Mouse (Mus musculus) ES-Bruce4 (cell line): Measurements from ENCODE around the gene 9130230L23Rik. TPM values are rescaled to one million over a fixed set of nuclear protein-coding genes. Genes with fewer than 3 reads are reported as not detected.

ENCODE experiments used
- H3K27ac ChIP-seq: 2 replicates; pipeline ENCODE4 v1.5.1; 2012; ENCODE audit warnings: low read length, inconsistent platforms; ENCODE audit not compliant: insufficient read depth
- H3K27me3 ChIP-seq: 2 replicates; pipeline ENCODE4 v1.6.1; 2012; ENCODE audit warnings: mild to moderate bottlenecking, low read length, inconsistent platforms; ENCODE audit not compliant: control insufficient read depth, poor library complexity, insufficient read depth, severe bottlenecking
- H3K36me3 ChIP-seq: 2 replicates; pipeline ENCODE4 v1.6.1; 2012; ENCODE audit warnings: inconsistent platforms, mild to moderate bottlenecking, low read length, moderate library complexity; ENCODE audit not compliant: control insufficient read depth, poor library complexity, insufficient read depth, severe bottlenecking
- H3K4me1 ChIP-seq: one replicate; pipeline ENCODE4 v1.8.1; 2011; ENCODE audit warnings: low read length; ENCODE audit not compliant: control insufficient read depth, insufficient read depth
- H3K4me3 ChIP-seq: 2 replicates; pipeline ENCODE4 v1.5.1; 2011; ENCODE audit warnings: low read depth, mild to moderate bottlenecking, low read length
- H3K9ac ChIP-seq: 2 replicates; pipeline ENCODE4 v1.6.1; 2012; ENCODE audit warnings: low read depth, mild to moderate bottlenecking, inconsistent platforms; ENCODE audit not compliant: poor library complexity, severe bottlenecking
- H3K9me3 ChIP-seq: replicated peaks from 2 replicates; pipeline ENCODE4 v1.6.1; 2012; ENCODE audit warnings: mild to moderate bottlenecking, low read length, inconsistent platforms; ENCODE audit not compliant: control insufficient read depth, poor library complexity, insufficient read depth, severe bottlenecking
- CTCF ChIP-seq: IDR thresholded peaks from one replicate; pipeline ENCODE4 v1.8.1; 2011; ENCODE audit warnings: low read depth, low read length
- EP300 ChIP-seq: IDR thresholded peaks from 2 replicates; pipeline ENCODE4 v1.6.1; 2011; ENCODE audit warnings: low read depth, low read length; ENCODE audit not compliant: insufficient read depth
- POLR2A ChIP-seq: IDR thresholded peaks from one replicate; pipeline ENCODE4 v1.8.1; 2011; ENCODE audit warnings: low read length; ENCODE audit not compliant: insufficient read depth
- polyA plus RNA-seq: library from polyadenylated mRNA; stranded (reverse); fragments of >200 nt; gene quantifications from 2 replicates; pipeline ENCODE4 v1.2.4, GENCODE M21; 2011; ENCODE audit warnings: low read depth; ENCODE audit not compliant: missing spikeins, insufficient read depth, insufficient read length

9130230L23Rik gene
- polyA plus RNA-seq, 1 experiment = 0.67 TPM

DNA sequence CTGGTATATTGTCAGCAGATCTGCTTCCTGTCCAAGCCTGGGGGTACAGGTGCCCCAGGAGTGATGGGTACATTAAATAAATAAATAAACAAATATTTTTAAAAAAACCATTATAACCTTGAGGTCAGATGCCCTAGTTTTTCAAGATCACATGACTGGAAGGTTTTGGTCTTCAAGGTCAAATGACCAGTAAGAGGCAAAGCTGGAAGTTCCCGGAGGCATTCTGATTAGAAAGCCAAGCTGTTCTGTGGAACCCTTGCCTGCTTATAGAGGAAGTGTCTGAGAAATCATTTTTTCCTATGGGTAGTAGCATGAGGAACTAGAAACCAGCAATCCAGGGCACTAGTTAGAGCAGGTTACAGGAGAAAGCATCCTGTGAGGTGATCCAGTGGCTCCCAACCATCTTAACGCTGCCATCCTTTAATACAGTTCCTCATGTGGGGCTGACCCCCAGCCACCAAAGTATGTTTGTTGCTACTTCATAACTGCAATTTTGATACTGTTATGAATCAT, 11.4 kb upstream of the 9130230L23Rik start:
- Histone ChIP-seq H3K27me3 (no peaks in the 10 kb centered on the region), H3K9ac (no peak overlapping the region), H3K36me3 (peaks cover 3% of the 10 kb centered on the region; the same call in 1 of the 2 replicates), H3K9me3 (no peaks in the 10 kb centered on the region), H3K4me3 (no peak overlapping the region), H3K4me1 (no peaks in the 10 kb centered on the region), H3K27ac (no peak overlapping the region)
- TF ChIP-seq POLR2A (no peak), CTCF (no peak), EP300 (no peak)

DNA sequence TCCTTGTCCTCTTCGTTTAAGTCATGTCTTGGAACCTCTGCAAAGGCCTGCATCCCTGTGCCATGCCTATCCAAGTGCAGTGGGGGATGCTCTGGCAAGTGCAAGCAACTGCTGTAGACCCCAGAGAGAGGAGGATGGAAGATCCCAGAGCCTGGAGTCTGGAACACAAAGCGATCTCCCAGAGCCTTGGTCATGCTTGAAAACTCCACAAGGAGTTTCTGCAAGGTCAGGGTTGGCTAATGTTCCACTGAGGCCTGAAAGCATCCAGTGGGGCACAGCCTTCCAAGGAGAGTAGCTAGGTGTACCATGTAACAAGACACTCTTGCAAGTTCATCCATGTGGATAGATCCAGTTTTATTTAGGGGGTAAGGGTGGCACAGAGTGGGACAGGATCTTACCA, 10.4 kb upstream of the 9130230L23Rik start:
- no peak overlapping the region for H3K4me3 ChIP-seq
- no peaks in the 10 kb centered on the region for H3K27me3 ChIP-seq
- no peaks in the 10 kb centered on the region for H3K9me3 ChIP-seq
- no peaks in the 10 kb centered on the region for H3K4me1 ChIP-seq
- H3K36me3 ChIP-seq = peaks cover 3% of the 10 kb centered on the region; the same call in 1 of the 2 replicates
- no peak overlapping the region for H3K9ac ChIP-seq
- TF ChIP-seq POLR2A = no peak
- no peak overlapping the region for H3K27ac ChIP-seq

DNA sequence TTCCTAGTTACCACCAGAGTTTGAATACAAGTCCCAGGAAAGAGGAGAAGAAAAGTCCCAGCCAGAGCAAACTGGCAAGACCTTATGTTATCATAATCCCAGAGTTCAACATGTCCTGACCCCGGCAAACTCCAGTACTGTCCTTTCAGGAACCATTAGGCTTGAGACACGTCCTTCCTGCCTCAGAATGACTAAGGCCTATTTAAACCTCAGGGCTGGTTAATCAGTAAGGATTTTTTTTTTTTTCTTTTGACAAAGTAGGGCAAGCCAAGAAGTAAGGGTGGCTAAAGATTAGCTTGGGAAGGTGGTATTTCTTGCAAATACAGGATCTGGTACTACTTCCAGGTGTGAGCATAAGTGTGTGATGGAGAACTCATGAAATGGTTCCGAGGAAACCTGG, 9.9 kb upstream of the 9130230L23Rik start:
- Histone ChIP-seq H3K9ac (no peak overlapping the region), H3K4me3 (no peak overlapping the region), H3K4me1 (no peaks in the 10 kb centered on the region), H3K9me3 (no peaks in the 10 kb centered on the region), H3K27ac (no peak overlapping the region), H3K27me3 (no peaks in the 10 kb centered on the region), H3K36me3 (peaks cover 3% of the 10 kb centered on the region; the same call in 1 of the 2 replicates)
- TF ChIP-seq CTCF = no peak
- no peak for TF ChIP-seq POLR2A
- TF ChIP-seq EP300 = no peak

DNA sequence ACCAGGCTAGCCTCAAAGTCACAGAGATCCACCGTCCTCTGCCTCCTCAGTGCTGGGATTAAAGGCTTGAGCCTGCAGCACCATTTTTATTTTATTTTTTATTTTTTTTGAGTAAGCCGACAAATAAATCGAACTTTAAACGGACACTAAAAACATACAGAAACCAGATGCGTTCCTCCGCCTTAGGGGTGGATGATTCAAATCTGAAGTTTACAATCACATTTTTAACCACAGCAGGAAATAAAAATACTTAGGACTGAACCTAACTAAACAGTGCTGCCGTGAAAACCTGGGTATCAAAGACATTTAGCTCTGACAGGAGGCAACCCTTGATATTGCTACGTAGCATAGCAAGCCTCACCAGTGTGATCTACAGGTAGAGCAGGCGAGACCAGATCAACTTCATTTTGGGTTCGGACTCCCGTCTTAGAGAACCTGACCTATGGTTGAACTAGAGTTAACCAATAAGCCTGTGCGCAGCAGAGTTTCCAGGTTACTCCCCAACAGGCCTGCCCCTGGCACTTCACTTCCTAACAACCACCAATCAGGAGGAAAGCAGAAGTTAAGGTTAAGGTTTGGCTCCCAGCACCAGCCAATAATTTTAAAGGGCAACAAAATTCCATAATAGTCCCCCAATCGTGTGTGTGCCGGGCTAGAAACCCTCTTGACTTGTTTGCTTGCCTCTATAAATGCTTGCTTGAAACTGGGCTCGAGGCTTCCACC, 4.3 kb upstream of the 9130230L23Rik start:
- Histone ChIP-seq H3K4me3 (no peak overlapping the region), H3K27ac (no peak overlapping the region), H3K4me1 (peaks cover 2% of the 10 kb centered on the region)

DNA sequence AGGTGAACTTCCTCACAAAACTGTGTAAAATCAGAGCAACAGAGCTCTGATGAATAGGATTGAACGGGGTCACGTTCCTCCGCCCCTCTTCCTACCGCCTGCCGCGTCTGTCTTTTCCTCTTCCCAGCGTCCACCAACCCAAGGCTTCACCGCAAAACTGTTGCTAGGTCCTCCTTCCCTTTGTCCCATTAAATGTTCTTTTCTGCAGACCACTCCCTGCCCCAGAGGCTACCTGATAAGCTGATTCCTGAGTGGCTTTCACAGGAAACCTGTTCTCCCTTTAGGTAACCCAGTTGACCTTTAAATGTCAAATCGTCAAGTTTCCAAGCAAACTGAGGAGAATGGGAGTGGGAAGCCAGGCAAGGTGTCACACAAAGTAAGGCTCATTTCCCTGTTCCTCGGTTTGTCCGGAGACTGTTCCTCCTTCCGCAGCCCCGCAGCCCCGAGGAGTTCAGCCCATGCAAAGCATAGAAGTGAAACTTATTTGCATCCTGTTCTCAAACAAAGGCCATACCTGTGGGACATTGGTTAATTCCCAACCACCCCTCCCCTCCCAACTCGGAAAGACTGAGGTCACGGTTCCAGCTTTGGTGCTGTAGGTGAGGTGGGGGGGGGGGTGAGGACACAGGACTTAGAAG, 1.1 kb upstream of the 9130230L23Rik start:
- no peaks in the 10 kb centered on the region for H3K27me3 ChIP-seq
- H3K27ac ChIP-seq = peak overlapping the region; percentile 90
- H3K9me3 ChIP-seq = no peaks in the 10 kb centered on the region
- 0 out of 2 replicates have a peak overlapping the region, but pooled peaks have one; percentile 37 for H3K9ac ChIP-seq
- peaks cover 2% of the 10 kb centered on the region for H3K4me1 ChIP-seq
- H3K36me3 ChIP-seq = no peaks in the 10 kb centered on the region
- peak overlapping the region; percentile 21 for H3K4me3 ChIP-seq
- TF ChIP-seq POLR2A = no peak
- TF ChIP-seq EP300 = peak; percentile 44; the same call in 1 of the 2 replicates
- no peak for TF ChIP-seq CTCF

More for the DNA sequence above, 4.3 kb upstream of the 9130230L23Rik start:
- H3K9ac ChIP-seq = no peak overlapping the region
- no peaks in the 10 kb centered on the region for H3K27me3 ChIP-seq
- no peaks in the 10 kb centered on the region for H3K9me3 ChIP-seq
- TF ChIP-seq EP300 (no peak), CTCF (no peak), POLR2A (no peak)
- H3K36me3 ChIP-seq = no peaks in the 10 kb centered on the region

DNA sequence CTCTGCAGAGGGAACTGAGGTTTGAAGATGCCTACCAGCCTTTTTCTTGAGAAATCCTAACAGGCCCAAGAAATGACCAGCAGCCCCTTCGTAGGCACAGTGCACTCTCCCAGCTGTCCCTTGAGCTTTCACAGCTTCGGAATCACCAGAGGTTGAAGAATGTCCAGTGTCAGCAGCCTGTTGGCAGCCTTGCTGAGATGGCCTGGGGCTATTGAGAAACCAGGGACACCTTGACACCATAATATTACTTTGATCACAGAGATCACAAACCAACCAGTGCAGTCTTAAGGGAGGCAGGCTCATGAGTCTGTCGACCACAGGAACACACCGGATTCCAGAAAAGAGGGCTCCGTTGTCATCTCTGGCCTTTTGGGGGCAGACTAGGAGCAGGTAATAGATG, 2.9 kb downstream of the 9130230L23Rik start:
- H3K9me3 ChIP-seq = no peaks in the 10 kb centered on the region
- H3K4me1 ChIP-seq = peaks cover 2% of the 10 kb centered on the region
- no peaks in the 10 kb centered on the region for H3K27me3 ChIP-seq
- H3K27ac ChIP-seq = no peak overlapping the region
- TF ChIP-seq EP300 (no peak), CTCF (no peak), POLR2A (no peak)
- H3K36me3 ChIP-seq = no peaks in the 10 kb centered on the region
- no peak overlapping the region for H3K9ac ChIP-seq
- no peak overlapping the region for H3K4me3 ChIP-seq
